Mouse (Mus musculus) forebrain, embryonic 11.5 days (tissue): ENCODE results near the gene Vmn2r71. TPM values are rescaled to one million over a fixed set of nuclear protein-coding genes. Genes with fewer than 3 reads are reported as not detected.

ENCODE experiments used
- ATAC-seq: fragments of 200-750 bp; cut with Nextera tagmentation; replicated peaks from 2 replicates; pipeline ENCODE4 v1.8.0; 2017; ENCODE audit warnings: moderate TSS enrichment; ENCODE audit not compliant: low FRiP score
- DNase-seq: peaks from one replicate; pipeline ENCODE4 v3.0.0-alpha.2; 2017; ENCODE audit warnings: low spot score
- H3K27ac ChIP-seq: fragments of 300-500 bp; sonication (generic); 2 replicates; pipeline ENCODE4 v1.5.1; 2014; ENCODE audit warnings: low read depth, low read length
- H3K27me3 ChIP-seq: fragments of 300-500 bp; sonication (generic); 2 replicates; pipeline ENCODE4 v1.6.1; 2014; ENCODE audit warnings: mild to moderate bottlenecking, low read length, mixed read lengths; ENCODE audit not compliant: control insufficient read depth, insufficient read depth
- H3K36me3 ChIP-seq: fragments of 300-500 bp; sonication (generic); 2 replicates; pipeline ENCODE4 v1.6.1; 2014; ENCODE audit warnings: mild to moderate bottlenecking, low read length, moderate library complexity, mixed read lengths; ENCODE audit not compliant: control insufficient read depth, insufficient read depth
- H3K4me1 ChIP-seq: fragments of 300-500 bp; sonication (generic); replicated peaks from 2 replicates; pipeline ENCODE4 v1.6.1; 2014; ENCODE audit warnings: low read length, mixed read lengths; ENCODE audit not compliant: control insufficient read depth, insufficient read depth
- H3K4me2 ChIP-seq: fragments of 300-500 bp; sonication (generic); 2 replicates; pipeline ENCODE4 v1.6.1; 2014; ENCODE audit warnings: low read depth, mild to moderate bottlenecking, low read length, moderate library complexity, mixed read lengths; ENCODE audit not compliant: severe bottlenecking
- H3K4me3 ChIP-seq: fragments of 300-500 bp; sonication (generic); 2 replicates; pipeline ENCODE4 v1.5.1; 2014; ENCODE audit warnings: low read depth, low read length
- H3K9ac ChIP-seq: fragments of 300-500 bp; sonication (generic); 2 replicates; pipeline ENCODE4 v1.6.1; 2014; ENCODE audit warnings: low read length
- H3K9me3 ChIP-seq: fragments of 300-500 bp; sonication (generic); 2 replicates; pipeline ENCODE4 v1.6.1; 2016; ENCODE audit warnings: low read length, mixed read lengths; ENCODE audit not compliant: control insufficient read depth
- WGBS: fragments of 180-500 bp; shearing (Covaris S2); extraction: QIAGEN DNeasy Blood & Tissue Kit; methylation state at CpG from one replicate; pipeline ENCODE4 v1.1.7; 2014; 5-methylcytosine and 5-hydroxymethylcytosine counted together
- polyA plus RNA-seq: library from polyadenylated mRNA; unstranded; fragments of >200 nt; fragmentation: Nextera tagmentation; extraction: Ambion mirVana; gene quantifications from 2 replicates; pipeline ENCODE4 v1.2.1, GENCODE M21; 2014

The Vmn2r71 gene
- polyA plus RNA-seq: not detected in 2 replicates

- Histone ChIP-seq H3K27me3 (no peaks in the 10 kb centered on the region), H3K9me3 (no peaks in the 10 kb centered on the region), H3K9ac (no peak within 1 kb of the TSS), H3K27ac (no peak within 1 kb of the TSS), H3K4me3 (no peak within 1 kb of the TSS), H3K36me3 (no peaks in the 10 kb centered on the region), H3K4me1 (no peaks in the 10 kb centered on the region), H3K4me2 (no peak within 1 kb of the TSS)
- DNase-seq (no peak), ATAC-seq (no peak)
- 78% methylated on average over 5 of the region's 5 CpGs for WGBS
Measured at GRCm38 (mm10) chr7:85562787-85563186, at the start of gene Vmn2r71. Gene Vmn2r71 (plus strand): TSS chr7:85563087.

- ATAC-seq (no peak), DNase-seq (no peak)
- WGBS: 95% methylated on average over 2 of the region's 2 CpGs
- no peaks in the 10 kb centered on the region for H3K36me3 ChIP-seq
- no peak overlapping the region for H3K4me2 ChIP-seq
- H3K27me3 ChIP-seq: no peaks in the 10 kb centered on the region
- no peaks in the 10 kb centered on the region for H3K4me1 ChIP-seq
- H3K9me3 ChIP-seq: no peaks in the 10 kb centered on the region; the same call in 1 of the 2 replicates
- H3K9ac ChIP-seq: no peak overlapping the region
- no peak overlapping the region for H3K4me3 ChIP-seq
- no peak overlapping the region for H3K27ac ChIP-seq
Measured at GRCm38 (mm10) chr7:85542108-85542507, 20.8 kb upstream of the Vmn2r71 start.

DNA sequence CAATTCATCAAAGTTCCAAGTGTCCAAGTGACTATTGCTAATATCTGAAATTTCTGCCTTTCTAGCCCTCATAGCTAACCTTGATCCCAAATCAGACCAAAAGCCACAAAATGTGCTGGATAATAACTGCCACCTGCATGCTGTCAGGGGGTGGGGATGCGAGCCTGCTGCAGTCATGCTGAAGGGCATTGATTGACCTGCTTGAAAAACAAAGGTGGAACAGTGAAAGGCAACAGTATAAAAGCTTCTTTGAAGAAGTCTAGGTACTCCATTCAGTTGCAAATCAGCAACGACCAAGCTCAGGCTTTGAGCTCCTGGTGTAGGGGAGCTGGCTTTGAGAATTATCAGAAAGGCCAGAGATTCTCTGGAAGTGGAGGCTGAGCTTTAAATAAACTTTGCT, 19.8 kb upstream of the Vmn2r71 start:
- no peaks in the 10 kb centered on the region; the same call in 1 of the 2 replicates for H3K9me3 ChIP-seq
- no peak overlapping the region for H3K4me2 ChIP-seq
- no peak for ATAC-seq
- no peak overlapping the region for H3K4me3 ChIP-seq
- H3K9ac ChIP-seq: no peak overlapping the region
- DNase-seq: no peak
- H3K27ac ChIP-seq: no peak overlapping the region
- no peaks in the 10 kb centered on the region for H3K27me3 ChIP-seq
- H3K36me3 ChIP-seq: no peaks in the 10 kb centered on the region
- WGBS: 64% methylated on average over 2 of the region's 2 CpGs
- no peaks in the 10 kb centered on the region for H3K4me1 ChIP-seq

- no peak within 1 kb of the TSS for H3K4me2 ChIP-seq
- 83% methylated on average over 2 of the region's 2 CpGs for WGBS
- no peak within 1 kb of the TSS for H3K9ac ChIP-seq
- H3K4me3 ChIP-seq: no peak within 1 kb of the TSS
- DNase-seq: no peak
- ATAC-seq: no peak
- no peaks in the 10 kb centered on the region for H3K9me3 ChIP-seq
- no peaks in the 10 kb centered on the region for H3K27me3 ChIP-seq
- H3K4me1 ChIP-seq: no peaks in the 10 kb centered on the region
- no peak within 1 kb of the TSS for H3K27ac ChIP-seq
- no peaks in the 10 kb centered on the region for H3K36me3 ChIP-seq
Measured at GRCm38 (mm10) chr7:85569092-85569491, 6.2 kb downstream of the Vmn2r71 start, which contains the start of gene Vmn2r70. Gene Vmn2r70 (minus strand): TSS chr7:85569192.

Other genes with a start within 250 kb of the Vmn2r71 start
- not detected in 2 replicates for gene Vmn2r69, start 147.2 kb upstream of the Vmn2r71 start, polyA plus RNA-seq
- gene Vmn2r70, start 6.1 kb downstream of the Vmn2r71 start, polyA plus RNA-seq: not detected in 2 replicates
- not detected in 2 replicates for gene Vmn2r72, start 192.0 kb downstream of the Vmn2r71 start, polyA plus RNA-seq